In genomic region chr3:142394000-142394411, GRCm38 (mm10) we compare ENCODE assay signal across 7 mouse cellular contexts. TPM values are rescaled to one million over a fixed set of nuclear protein-coding genes. Genes with fewer than 3 reads are reported as not detected.
DNase-seq lines count a peak whose midpoint lies in the region; ATAC-seq and TF ChIP-seq lines count a peak whose summit lies in the region.

No protein-coding gene starts in this region.

- DNase-seq in c-Kit-positive CD71-negative TER-119-negative erythroid progenitor cells, embryonic 14.5 days (ENCODE audit: low read depth) = peak; percentile 2
- DNase-seq in forebrain, postnatal 0 days = no peak
- peak; percentile 42 for DNase-seq in kidney, adult 11 months
- no peak for DNase-seq in lung, adult 2 months
- peak; percentile 34 for DNase-seq in retina, postnatal 1 day
- DNase-seq in thymus, postnatal 36 days = no peak
- DNase-seq in left cerebral cortex, postnatal 36 days (ENCODE audit: low spot score in 2 of 2) = no peak

- H3K4me3 ChIP-seq in forebrain, postnatal 0 days (ENCODE audit: low read depth, low read length) = peak overlapping the region; percentile 76
- peak overlapping the region; percentile 84 for H3K4me3 ChIP-seq in lung, adult 2 months (replicated peaks; ENCODE audit: extremely low read depth, low read depth, low read length)

- peaks cover 7% of the 10 kb centered on the region; the same call in 1 of the 2 replicates for H3K4me1 ChIP-seq in forebrain, postnatal 0 days (ENCODE audit: insufficient read depth)
- H3K4me1 ChIP-seq in lung, adult 2 months (ENCODE audit: control insufficient read depth, insufficient read depth, low read length) = no peaks in the 10 kb centered on the region

- intact Hi-C loops in left cerebral cortex, postnatal 36 days (cut with DNase I) = loop anchor here (5.0 kb wide), 1 partner anchor 82 kb away; no protein-coding TSS in a partner anchor

- no peaks in the 10 kb centered on the region for H3K36me3 ChIP-seq in forebrain, postnatal 0 days (ENCODE audit: insufficient read depth)

- no peak overlapping the region for H3K9ac ChIP-seq in forebrain, postnatal 0 days

- no peak for TF ChIP-seq POLR2A in lung, adult 2 months (IDR thresholded peaks at IDR 0.05; ENCODE audit: borderline replicate concordance, extremely low read depth, low read depth, low read length)

- no peaks in the 10 kb centered on the region for H3K9me3 ChIP-seq in forebrain, postnatal 0 days (ENCODE audit: low read length)

- no peak overlapping the region for H3K27ac ChIP-seq in forebrain, postnatal 0 days (ENCODE audit: low read depth, low read length)

- ATAC-seq in forebrain, postnatal 0 days = no peak

- peak overlapping the region; percentile 84 for H3K4me2 ChIP-seq in forebrain, postnatal 0 days (ENCODE audit: low read depth)

- no peak for TF ChIP-seq CTCF in forebrain, postnatal 0 days (IDR thresholded peaks at IDR 0.05; ENCODE audit: low read depth)
- 0 out of 2 replicates have a peak, but pooled peaks have one; percentile 4 for TF ChIP-seq CTCF in lung, adult 2 months (IDR thresholded peaks at IDR 0.05; ENCODE audit: insufficient read depth, low read length)

- no peaks in the 10 kb centered on the region for H3K27me3 ChIP-seq in forebrain, postnatal 0 days (ENCODE audit: insufficient read depth, low read length)

- 52% methylated on average over 9 of the region's 9 CpGs for WGBS in forebrain, postnatal 0 days
- WGBS in lung, adult 2 months = 13% methylated on average over 9 of the region's 9 CpGs

RNA-seq across cellular contexts. Expression of gene Pdlim5, which starts 1.5 kb away (rescaled TPM):
- 15.9 and 20.1 TPM in 2 replicates for total RNA-seq in forebrain, postnatal 0 days (2014; rRNA removed)
- polyA plus RNA-seq in forebrain, postnatal 0 days (2015; fragmentation: Nextera tagmentation; extraction: Ambion mirVana) = 7.4 and 12.2 TPM in 2 replicates
- 43.5 and 52.6 TPM in 2 replicates for polyA plus RNA-seq in lung, adult 2 months (2012; rRNA removed)
- 10 to 100 TPM; 16.7 to 21.0 TPM for total RNA-seq in left cerebral cortex, postnatal 36 days (2021)

Comparison
In these comparisons a context has a peak if more than half of its experiments do, and no peak if none do; other contexts are left out.
1. DNase-seq: peak in c-Kit-positive CD71-negative TER-119-negative erythroid progenitor cells, embryonic 14.5 days (single experiment), kidney, adult 11 months (single experiment) and retina, postnatal 1 day (single experiment); none in forebrain, postnatal 0 days (single experiment), lung, adult 2 months (single experiment), thymus, postnatal 36 days (0 of 2) and left cerebral cortex, postnatal 36 days (0 of 2).